Mouse (Mus musculus): ENCODE results near the gene Ssbp3. TPM values are rescaled to one million over a fixed set of nuclear protein-coding genes. Genes with fewer than 3 reads are reported as not detected.

Ssbp3 gene
- polyA plus RNA-seq, 1 experiment from 2014 or later = 50.5 TPM

GRCm38 (mm10) chr4:106934931-106935582, 24.6 kb downstream of the Ssbp3 start:
- peak; percentile 77 for ATAC-seq (ENCODE audit: insufficient read depth)
- Histone ChIP-seq H3K9ac (peak overlapping the region; percentile 15; the same call in 1 of the 2 replicates), H3K4me3 (replicated peaks) (no peak overlapping the region), H3K4me1 (replicated peaks) (peaks cover 87% of the 10 kb centered on the region), H3K27ac (replicated peaks) (peak overlapping the region; percentile 74), H3K27me3 (no peaks in the 10 kb centered on the region), H3K4me2 (peak overlapping the region; percentile 47), H3K36me3 (replicated peaks) (peaks cover 65% of the 10 kb centered on the region), H3K9me3 (replicated peaks) (no peaks in the 10 kb centered on the region)
- WGBS (ENCODE audit: insufficient replicate concordance) = 27% methylated on average over 12 of the region's 12 CpGs

GRCm38 (mm10) chr4:106935583-106935935, 25.1 kb downstream of the Ssbp3 start:
- peak; percentile 14; the same call in 1 of the 2 replicates for ATAC-seq (ENCODE audit: insufficient read depth)
- H3K4me1 ChIP-seq (replicated peaks) = peaks cover 91% of the 10 kb centered on the region
- no peaks in the 10 kb centered on the region for H3K9me3 ChIP-seq (replicated peaks)
- peak overlapping the region; percentile 15; the same call in 1 of the 2 replicates for H3K9ac ChIP-seq
- H3K36me3 ChIP-seq (replicated peaks) = peaks cover 63% of the 10 kb centered on the region
- H3K4me3 ChIP-seq (replicated peaks) = no peak overlapping the region
- H3K4me2 ChIP-seq = peak overlapping the region; percentile 47
- no peaks in the 10 kb centered on the region for H3K27me3 ChIP-seq
- peak overlapping the region; percentile 74 for H3K27ac ChIP-seq (replicated peaks)
- 42% methylated on average over 2 of the region's 2 CpGs for WGBS (ENCODE audit: insufficient replicate concordance)

- peaks cover 63% of the 10 kb centered on the region for H3K36me3 ChIP-seq (replicated peaks)
- H3K4me1 ChIP-seq (replicated peaks) = peaks cover 92% of the 10 kb centered on the region
These were observed 25.5 kb downstream of the Ssbp3 start for GRCm38 (mm10) chr4:106936041-106936440.

GRCm38 (mm10) chr4:106936741-106937140, 26.2 kb downstream of the Ssbp3 start:
- peak overlapping the region; percentile 35; the same call in 1 of the 2 replicates for H3K27ac ChIP-seq (replicated peaks)
- no peaks in the 10 kb centered on the region for H3K27me3 ChIP-seq
- WGBS (ENCODE audit: insufficient replicate concordance) = 59% methylated on average over 8 of the region's 8 CpGs
- H3K9ac ChIP-seq = no peak overlapping the region
- H3K36me3 ChIP-seq (replicated peaks) = peaks cover 56% of the 10 kb centered on the region
- no peak overlapping the region for H3K4me2 ChIP-seq
- H3K9me3 ChIP-seq (replicated peaks) = no peaks in the 10 kb centered on the region
- ATAC-seq (ENCODE audit: insufficient read depth) = no peak
- no peak overlapping the region for H3K4me3 ChIP-seq (replicated peaks)
- peaks cover 97% of the 10 kb centered on the region for H3K4me1 ChIP-seq (replicated peaks)

More at GRCm38 (mm10) chr4:106936041-106936440, 25.5 kb downstream of the Ssbp3 start:
- H3K4me2 ChIP-seq = no peak overlapping the region
- H3K27ac ChIP-seq (replicated peaks) = peak overlapping the region; percentile 74; the same call in 1 of the 2 replicates
- no peaks in the 10 kb centered on the region for H3K27me3 ChIP-seq
- no peak for ATAC-seq (ENCODE audit: insufficient read depth)
- no peaks in the 10 kb centered on the region for H3K9me3 ChIP-seq (replicated peaks)
- 82% methylated on average over 3 of the region's 3 CpGs for WGBS (ENCODE audit: insufficient replicate concordance)
- H3K9ac ChIP-seq = no peak overlapping the region
- H3K4me3 ChIP-seq (replicated peaks) = no peak overlapping the region

- H3K27ac ChIP-seq (replicated peaks) = peak overlapping the region; percentile 11; the same call in 1 of the 2 replicates
- H3K4me1 ChIP-seq (replicated peaks) = peaks cover 91% of the 10 kb centered on the region
- no peak overlapping the region for H3K4me3 ChIP-seq (replicated peaks)
- no peak overlapping the region for H3K9ac ChIP-seq
- 0 out of 2 replicates have a peak overlapping the region, but pooled peaks have one; percentile 0 for H3K4me2 ChIP-seq
- H3K9me3 ChIP-seq (replicated peaks) = no peaks in the 10 kb centered on the region
- WGBS (ENCODE audit: insufficient replicate concordance) = 69% methylated on average over 8 of the region's 8 CpGs
- peaks cover 51% of the 10 kb centered on the region for H3K36me3 ChIP-seq (replicated peaks)
- ATAC-seq (ENCODE audit: insufficient read depth) = no peak
- no peaks in the 10 kb centered on the region for H3K27me3 ChIP-seq
These were observed 28.2 kb downstream of the Ssbp3 start for GRCm38 (mm10) chr4:106938506-106939222.

GRCm38 (mm10) chr4:106939223-106939918, 28.9 kb downstream of the Ssbp3 start:
- Histone ChIP-seq H3K9ac (no peak overlapping the region), H3K4me1 (replicated peaks) (peaks cover 86% of the 10 kb centered on the region), H3K4me3 (replicated peaks) (no peak overlapping the region), H3K36me3 (replicated peaks) (peaks cover 48% of the 10 kb centered on the region), H3K9me3 (replicated peaks) (no peaks in the 10 kb centered on the region), H3K27me3 (no peaks in the 10 kb centered on the region), H3K4me2 (peak overlapping the region; percentile 0; the same call in 1 of the 2 replicates), H3K27ac (replicated peaks) (peak overlapping the region; percentile 19; the same call in 1 of the 2 replicates)
- no peak for ATAC-seq (ENCODE audit: insufficient read depth)
- WGBS (ENCODE audit: insufficient replicate concordance) = 45% methylated on average over 6 of the region's 6 CpGs

GRCm38 (mm10) chr4:106939919-106940227, 29.4 kb downstream of the Ssbp3 start:
- WGBS (ENCODE audit: insufficient replicate concordance) = 57% methylated on average over 4 of the region's 4 CpGs
- peaks cover 82% of the 10 kb centered on the region for H3K4me1 ChIP-seq (replicated peaks)
- peak overlapping the region; percentile 19; the same call in 1 of the 2 replicates for H3K27ac ChIP-seq (replicated peaks)
- no peak overlapping the region for H3K4me3 ChIP-seq (replicated peaks)
- H3K4me2 ChIP-seq = no peak overlapping the region; the same call in 1 of the 2 replicates
- ATAC-seq (ENCODE audit: insufficient read depth) = no peak
- no peaks in the 10 kb centered on the region for H3K27me3 ChIP-seq
- H3K9me3 ChIP-seq (replicated peaks) = no peaks in the 10 kb centered on the region
- H3K36me3 ChIP-seq (replicated peaks) = peaks cover 43% of the 10 kb centered on the region
- no peak overlapping the region for H3K9ac ChIP-seq

GRCm38 (mm10) chr4:106940945-106941344, 30.4 kb downstream of the Ssbp3 start:
- WGBS (ENCODE audit: insufficient replicate concordance) = 65% methylated on average over 6 of the region's 6 CpGs
- Histone ChIP-seq H3K4me3 (replicated peaks) (no peak overlapping the region), H3K9ac (no peak overlapping the region), H3K4me1 (replicated peaks) (peaks cover 82% of the 10 kb centered on the region), H3K4me2 (no peak overlapping the region), H3K36me3 (replicated peaks) (peaks cover 32% of the 10 kb centered on the region), H3K27me3 (no peaks in the 10 kb centered on the region), H3K27ac (replicated peaks) (no peak overlapping the region), H3K9me3 (replicated peaks) (no peaks in the 10 kb centered on the region)
- no peak for ATAC-seq (ENCODE audit: insufficient read depth)

GRCm38 (mm10) chr4:106941475-106941874, 31.0 kb downstream of the Ssbp3 start:
- H3K4me3 ChIP-seq (replicated peaks) = no peak overlapping the region
- no peak overlapping the region for H3K4me2 ChIP-seq
- no peaks in the 10 kb centered on the region for H3K27me3 ChIP-seq
- no peaks in the 10 kb centered on the region for H3K9me3 ChIP-seq (replicated peaks)
- no peak overlapping the region for H3K9ac ChIP-seq
- no peak overlapping the region for H3K27ac ChIP-seq (replicated peaks)
- ATAC-seq (ENCODE audit: insufficient read depth) = no peak
- H3K36me3 ChIP-seq (replicated peaks) = peaks cover 31% of the 10 kb centered on the region
- peaks cover 81% of the 10 kb centered on the region for H3K4me1 ChIP-seq (replicated peaks)

- Histone ChIP-seq H3K4me3 (replicated peaks) (no peak overlapping the region), H3K4me1 (replicated peaks) (peaks cover 79% of the 10 kb centered on the region), H3K9me3 (replicated peaks) (no peaks in the 10 kb centered on the region), H3K27ac (replicated peaks) (no peak overlapping the region), H3K9ac (no peak overlapping the region), H3K4me2 (no peak overlapping the region), H3K27me3 (no peaks in the 10 kb centered on the region), H3K36me3 (replicated peaks) (peaks cover 24% of the 10 kb centered on the region)
- 78% methylated on average over 4 of the region's 4 CpGs for WGBS (ENCODE audit: insufficient replicate concordance)
- no peak for ATAC-seq (ENCODE audit: insufficient read depth)
These were observed 32.0 kb downstream of the Ssbp3 start for GRCm38 (mm10) chr4:106942491-106942890.

GRCm38 (mm10) chr4:106943627-106944026, 33.1 kb downstream of the Ssbp3 start:
- peaks cover 19% of the 10 kb centered on the region; the same call in 1 of the 2 replicates for H3K36me3 ChIP-seq (replicated peaks)
- no peak for ATAC-seq (ENCODE audit: insufficient read depth)
- H3K9me3 ChIP-seq (replicated peaks) = no peaks in the 10 kb centered on the region
- no peaks in the 10 kb centered on the region for H3K27me3 ChIP-seq
- no peak overlapping the region for H3K4me3 ChIP-seq (replicated peaks)
- peaks cover 77% of the 10 kb centered on the region for H3K4me1 ChIP-seq (replicated peaks)
- H3K9ac ChIP-seq = no peak overlapping the region
- no peak overlapping the region for H3K4me2 ChIP-seq
- H3K27ac ChIP-seq (replicated peaks) = no peak overlapping the region
- WGBS (ENCODE audit: insufficient replicate concordance) = 81% methylated on average over 2 of the region's 2 CpGs
